Mouse (Mus musculus): Measurements from ENCODE around the gene Zdhhc3. TPM values are rescaled to one million over a fixed set of nuclear protein-coding genes. Genes with fewer than 3 reads are reported as not detected.
A peak's percentile ranks its signal among the peaks of the same experiment; 100 is the strongest.

Gene Zdhhc3
- polyA plus RNA-seq, 1 experiment from 2014 or later, result 31.7 TPM

DNA sequence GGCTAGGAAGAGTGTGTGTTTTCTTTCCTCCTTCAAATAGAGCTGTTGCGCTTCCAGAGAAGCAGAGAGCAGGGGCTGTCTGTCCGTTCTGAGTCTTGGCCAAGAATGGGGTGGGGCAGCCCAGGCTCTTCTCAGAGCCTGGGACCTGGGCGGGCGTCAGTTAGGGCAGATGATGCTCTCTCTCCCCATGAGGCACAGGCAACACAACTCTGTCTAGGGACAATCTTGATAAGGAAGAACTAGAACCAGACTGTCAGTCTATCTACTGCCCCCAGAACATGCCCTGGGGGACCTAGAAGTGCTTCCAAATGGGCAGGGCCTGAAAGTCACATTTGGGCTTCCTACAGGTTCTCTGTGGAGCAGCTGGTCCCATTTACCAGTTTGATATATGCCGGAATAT lies 33.9 kb downstream of the Zdhhc3 start:
- ATAC-seq (ENCODE audit: insufficient read depth), result peak; percentile 65
- Histone ChIP-seq H3K36me3 (replicated peaks) (peaks cover 76% of the 10 kb centered on the region), H3K4me2 (no peak overlapping the region)

DNA sequence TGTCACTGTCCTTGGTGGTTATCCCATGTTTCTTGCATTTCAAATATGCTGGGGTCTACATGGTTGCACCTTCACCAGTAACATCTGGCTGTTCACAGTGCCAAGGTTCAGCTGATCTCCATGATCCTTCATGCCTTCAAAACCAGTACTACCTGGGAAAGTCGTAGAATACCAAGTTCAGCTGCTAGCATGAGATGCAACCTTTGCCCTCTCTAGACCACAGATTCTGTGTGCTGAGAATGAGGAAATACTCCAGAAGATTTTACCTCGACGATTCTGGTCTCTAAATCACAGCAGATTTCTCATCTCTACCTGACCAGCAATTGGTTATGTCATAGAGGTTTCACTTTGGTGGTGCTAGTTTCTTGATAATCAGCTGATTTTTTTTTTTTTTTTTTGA lies 52.8 kb downstream of the Zdhhc3 start:
- WGBS (ENCODE audit: insufficient replicate concordance), result 39% methylated on average over 3 of the region's 3 CpGs
- no peak for ATAC-seq (ENCODE audit: insufficient read depth)

More for the DNA sequence above, 33.9 kb downstream of the Zdhhc3 start:
- peaks cover 10% of the 10 kb centered on the region for H3K4me1 ChIP-seq (replicated peaks)
- H3K27ac ChIP-seq (replicated peaks), result no peak overlapping the region
- WGBS (ENCODE audit: insufficient replicate concordance), result 46% methylated on average over 5 of the region's 5 CpGs
- H3K27me3 ChIP-seq, result no peaks in the 10 kb centered on the region
- H3K9me3 ChIP-seq (replicated peaks), result no peaks in the 10 kb centered on the region
- H3K4me3 ChIP-seq (replicated peaks), result no peak overlapping the region
- no peak overlapping the region for H3K9ac ChIP-seq

GRCm38 (mm10) chr9:123058724-123059292 lies 54.2 kb downstream of the Zdhhc3 start:
- Histone ChIP-seq H3K27me3 (no peaks in the 10 kb centered on the region), H3K36me3 (replicated peaks) (no peaks in the 10 kb centered on the region), H3K4me3 (replicated peaks) (no peak overlapping the region), H3K27ac (replicated peaks) (no peak overlapping the region), H3K9ac (no peak overlapping the region), H3K9me3 (replicated peaks) (no peaks in the 10 kb centered on the region), H3K4me1 (replicated peaks) (no peaks in the 10 kb centered on the region), H3K4me2 (no peak overlapping the region)
- ATAC-seq (ENCODE audit: insufficient read depth), result no peak

More for the DNA sequence above, 52.8 kb downstream of the Zdhhc3 start:
- Histone ChIP-seq H3K9me3 (replicated peaks) (no peaks in the 10 kb centered on the region), H3K4me2 (no peak overlapping the region), H3K36me3 (replicated peaks) (no peaks in the 10 kb centered on the region), H3K9ac (no peak overlapping the region), H3K4me3 (replicated peaks) (no peak overlapping the region), H3K27me3 (no peaks in the 10 kb centered on the region), H3K27ac (replicated peaks) (no peak overlapping the region), H3K4me1 (replicated peaks) (no peaks in the 10 kb centered on the region)

- no peaks in the 10 kb centered on the region for H3K4me1 ChIP-seq (replicated peaks)
- no peaks in the 10 kb centered on the region for H3K36me3 ChIP-seq (replicated peaks)
- no peaks in the 10 kb centered on the region for H3K9me3 ChIP-seq (replicated peaks)
- H3K4me2 ChIP-seq, result no peak overlapping the region
- H3K27ac ChIP-seq (replicated peaks), result no peak overlapping the region
- 37% methylated on average over 1 of the region's 1 CpGs for WGBS (ENCODE audit: insufficient replicate concordance)
- H3K4me3 ChIP-seq (replicated peaks), result no peak overlapping the region
- H3K9ac ChIP-seq, result no peak overlapping the region
- no peak for ATAC-seq (ENCODE audit: insufficient read depth)
- H3K27me3 ChIP-seq, result no peaks in the 10 kb centered on the region
Measured at GRCm38 (mm10) chr9:123047665-123048064, 65.3 kb downstream of the Zdhhc3 start.

GRCm38 (mm10) chr9:123034426-123034825 lies 78.6 kb downstream of the Zdhhc3 start, which contains the start of gene Tgm4:
Gene Tgm4 (plus strand): TSS chr9:123034726.
- WGBS (ENCODE audit: insufficient replicate concordance), result 58% methylated on average over 4 of the region's 4 CpGs
- Histone ChIP-seq H3K27ac (replicated peaks) (no peak within 1 kb of the TSS), H3K36me3 (replicated peaks) (no peaks in the 10 kb centered on the region), H3K9ac (no peak within 1 kb of the TSS), H3K9me3 (replicated peaks) (no peaks in the 10 kb centered on the region), H3K27me3 (0 out of 2 replicates have a peak, but pooled peaks cover 2% of the 10 kb centered on the region), H3K4me2 (no peak within 1 kb of the TSS), H3K4me3 (replicated peaks) (no peak within 1 kb of the TSS), H3K4me1 (replicated peaks) (no peaks in the 10 kb centered on the region; the same call in 1 of the 2 replicates)
- no peak for ATAC-seq (ENCODE audit: insufficient read depth)

DNA sequence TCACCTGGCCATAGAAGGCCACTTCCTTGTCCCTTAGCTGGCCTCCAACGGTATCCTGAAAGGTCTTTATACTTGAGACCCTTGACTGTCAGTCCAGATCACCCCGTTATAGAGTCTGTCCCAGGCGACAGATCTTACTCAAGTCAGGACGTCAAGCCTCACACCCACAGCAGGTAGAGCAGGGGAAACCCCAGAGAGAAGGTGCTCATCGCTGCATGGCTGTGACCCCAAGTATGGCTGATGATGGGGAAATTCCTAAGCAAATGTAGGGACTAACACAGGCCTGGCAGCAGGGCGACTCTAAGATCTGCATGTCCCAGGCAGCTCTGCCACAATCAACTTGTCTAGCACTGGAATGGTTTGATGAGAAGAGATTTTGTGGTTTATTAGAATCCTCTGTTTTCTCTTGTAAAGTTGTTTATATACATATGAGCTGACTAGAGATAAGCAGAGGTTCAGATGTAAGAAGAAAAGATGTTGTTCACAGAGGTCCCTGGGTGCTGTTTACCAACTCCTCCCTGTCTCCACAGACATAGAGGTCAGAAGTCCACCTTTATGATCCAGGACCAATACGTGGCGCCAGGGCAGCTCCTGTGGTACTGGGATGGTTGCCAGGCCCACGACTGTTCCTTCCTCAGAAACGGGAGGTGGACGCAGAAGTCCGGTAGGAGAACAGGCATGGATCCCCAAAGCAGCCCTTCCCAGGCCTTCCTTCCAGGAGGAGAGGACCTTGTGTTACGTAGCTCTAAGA lies 81.3 kb downstream of the Zdhhc3 start:
- no peak overlapping the region for H3K4me3 ChIP-seq (replicated peaks)
- no peak for ATAC-seq (ENCODE audit: insufficient read depth)
- WGBS (ENCODE audit: insufficient replicate concordance), result 61% methylated on average over 13 of the region's 13 CpGs

GRCm38 (mm10) chr9:123024201-123024600 lies 88.8 kb downstream of the Zdhhc3 start:
- WGBS (ENCODE audit: insufficient replicate concordance), result 68% methylated on average over 2 of the region's 2 CpGs
- ATAC-seq (ENCODE audit: insufficient read depth), result no peak

More for the DNA sequence above, 81.3 kb downstream of the Zdhhc3 start:
- no peaks in the 10 kb centered on the region for H3K27me3 ChIP-seq
- H3K4me2 ChIP-seq, result no peak overlapping the region
- H3K9ac ChIP-seq, result no peak overlapping the region
- no peak overlapping the region for H3K27ac ChIP-seq (replicated peaks)
- no peaks in the 10 kb centered on the region for H3K36me3 ChIP-seq (replicated peaks)
- H3K4me1 ChIP-seq (replicated peaks), result no peaks in the 10 kb centered on the region; the same call in 1 of the 2 replicates
- H3K9me3 ChIP-seq (replicated peaks), result no peaks in the 10 kb centered on the region

GRCm38 (mm10) chr9:123021636-123022379 lies 91.2 kb downstream of the Zdhhc3 start:
- Histone ChIP-seq H3K4me1 (replicated peaks) (peaks cover 19% of the 10 kb centered on the region), H3K36me3 (replicated peaks) (peaks cover 19% of the 10 kb centered on the region), H3K9me3 (replicated peaks) (no peaks in the 10 kb centered on the region), H3K27ac (replicated peaks) (0 out of 2 replicates have a peak overlapping the region, but pooled peaks have one; percentile 33), H3K4me2 (peak overlapping the region; percentile 88), H3K9ac (no peak overlapping the region), H3K4me3 (replicated peaks) (peak overlapping the region; percentile 72), H3K27me3 (no peaks in the 10 kb centered on the region)
- WGBS (ENCODE audit: insufficient replicate concordance), result 29% methylated on average over 18 of the region's 24 CpGs
- ATAC-seq (ENCODE audit: insufficient read depth), result no peak

More at GRCm38 (mm10) chr9:123024201-123024600, 88.8 kb downstream of the Zdhhc3 start:
- no peak overlapping the region for H3K4me3 ChIP-seq (replicated peaks)
- no peak overlapping the region for H3K27ac ChIP-seq (replicated peaks)
- H3K9ac ChIP-seq, result no peak overlapping the region
- H3K4me2 ChIP-seq, result no peak overlapping the region
- H3K36me3 ChIP-seq (replicated peaks), result no peaks in the 10 kb centered on the region
- no peaks in the 10 kb centered on the region for H3K9me3 ChIP-seq (replicated peaks)
- no peaks in the 10 kb centered on the region for H3K27me3 ChIP-seq
- peaks cover 19% of the 10 kb centered on the region for H3K4me1 ChIP-seq (replicated peaks)

GRCm38 (mm10) chr9:123020995-123021631 lies 91.9 kb downstream of the Zdhhc3 start, which contains the start of gene Tmem42:
Gene Tmem42 (plus strand): TSS chr9:123021326.
- H3K36me3 ChIP-seq (replicated peaks), result peaks cover 26% of the 10 kb centered on the region
- no peaks in the 10 kb centered on the region for H3K27me3 ChIP-seq
- no peaks in the 10 kb centered on the region for H3K9me3 ChIP-seq (replicated peaks)
- H3K4me1 ChIP-seq (replicated peaks), result peaks cover 19% of the 10 kb centered on the region
- under 1% methylated on average over 51 of the region's 69 CpGs for WGBS (ENCODE audit: insufficient replicate concordance)
- H3K27ac ChIP-seq (replicated peaks), result peak within 1 kb of the TSS; percentile 82
- peak within 1 kb of the TSS; percentile 68 for H3K9ac ChIP-seq
- peak; percentile 92 for ATAC-seq (ENCODE audit: insufficient read depth)
- H3K4me3 ChIP-seq (replicated peaks), result peak within 1 kb of the TSS; percentile 72
- peak within 1 kb of the TSS; percentile 88 for H3K4me2 ChIP-seq

Measured in liver, embryonic 15.5 days (tissue).